Mouse (Mus musculus) limb, embryonic 14.5 days (tissue): ENCODE measurements at regions not wholly inside any gene's neighbourhood (a gene's known extent, or its start where the extent isn't known, plus 50 kb on each side); places are given as distances from the start of the nearest gene placed in this dataset.
A peak's percentile ranks its signal among the peaks of the same experiment; 100 is the strongest.

ENCODE experiments used
- ATAC-seq: fragments of 200-750 bp; cut with Nextera tagmentation; 2 replicates; pipeline ENCODE4 v1.8.0; 2017; ENCODE audit warnings: low read depth, moderate number of reproducible peaks, moderate TSS enrichment; ENCODE audit not compliant: low FRiP score
- DNase-seq: peaks from one replicate; pipeline ENCODE4 v3.0.0-alpha.2; 2015; ENCODE audit warnings: low spot score
- H3K27ac ChIP-seq: fragments of 300-500 bp; sonication (generic); replicated peaks from 2 replicates; pipeline ENCODE4 v1.5.1; 2014; ENCODE audit warnings: low read depth, mild to moderate bottlenecking, low read length, moderate library complexity, mixed read lengths
- H3K27me3 ChIP-seq: fragments of 300-500 bp; sonication (generic); 2 replicates; pipeline ENCODE4 v1.6.1; 2014; ENCODE audit warnings: low read length, mixed read lengths; ENCODE audit not compliant: control insufficient read depth, insufficient read depth
- H3K36me3 ChIP-seq: fragments of 300-500 bp; sonication (generic); 2 replicates; pipeline ENCODE4 v1.6.1; 2014; ENCODE audit warnings: mild to moderate bottlenecking, low read length, moderate library complexity, mixed read lengths; ENCODE audit not compliant: control insufficient read depth, insufficient read depth
- H3K4me1 ChIP-seq: fragments of 300-500 bp; sonication (generic); 2 replicates; pipeline ENCODE4 v1.6.1; 2014; ENCODE audit warnings: antibody characterized with exemption, low read length, mixed read lengths; ENCODE audit not compliant: control insufficient read depth, insufficient read depth
- H3K4me2 ChIP-seq: fragments of 300-500 bp; sonication (generic); replicated peaks from 2 replicates; pipeline ENCODE4 v1.6.1; 2014; ENCODE audit warnings: low read depth, mild to moderate bottlenecking, low read length, moderate library complexity; ENCODE audit not compliant: severe bottlenecking
- H3K4me3 ChIP-seq: fragments of 300-500 bp; sonication (generic); replicated peaks from 2 replicates; pipeline ENCODE4 v1.5.1; 2014; ENCODE audit warnings: low read length
- H3K9ac ChIP-seq: fragments of 300-500 bp; sonication (generic); 2 replicates; pipeline ENCODE4 v1.6.1; 2014; ENCODE audit warnings: mild to moderate bottlenecking, low read depth, low read length, moderate library complexity; ENCODE audit not compliant: severe bottlenecking
- H3K9me3 ChIP-seq: fragments of 300-500 bp; sonication (generic); 2 replicates; pipeline ENCODE4 v1.6.1; 2016; ENCODE audit warnings: low read length; ENCODE audit not compliant: control insufficient read depth
- POLR2A ChIP-seq: fragments of 200-500 bp; IDR thresholded peaks from 2 replicates; pipeline ENCODE4 v1.8.0; 2012; ENCODE audit warnings: inconsistent platforms, mild to moderate bottlenecking, moderate library complexity, borderline replicate concordance; ENCODE audit not compliant: insufficient read depth, insufficient read length; ENCODE audit errors: extremely low read depth
- WGBS: fragments of 180-500 bp; shearing (Covaris S2); extraction: QIAGEN DNeasy Blood & Tissue Kit; methylation state at CpG from one replicate; pipeline ENCODE4 v1.1.7; 2014; 5-methylcytosine and 5-hydroxymethylcytosine counted together

GRCm38 (mm10) chr12:112309781-112310180 lies 163.8 kb downstream of the Kif26a start:
- ATAC-seq (peak; percentile 65; the same call in 1 of the 2 replicates), DNase-seq (peak; percentile 60)
- H3K9me3 ChIP-seq = no peaks in the 10 kb centered on the region
- H3K27ac ChIP-seq = no peak overlapping the region
- 37% methylated on average over 10 of the region's 10 CpGs for WGBS
- no peak overlapping the region for H3K9ac ChIP-seq
- peaks cover 12% of the 10 kb centered on the region for H3K4me1 ChIP-seq
- H3K4me3 ChIP-seq = no peak overlapping the region
- H3K36me3 ChIP-seq = no peaks in the 10 kb centered on the region
- no peak overlapping the region for H3K4me2 ChIP-seq
- no peaks in the 10 kb centered on the region for H3K27me3 ChIP-seq
- TF ChIP-seq POLR2A = no peak

- peaks cover 12% of the 10 kb centered on the region for H3K4me1 ChIP-seq
- DNase-seq (no peak), ATAC-seq (no peak)
- no peak for TF ChIP-seq POLR2A
- no peaks in the 10 kb centered on the region for H3K27me3 ChIP-seq
- no peaks in the 10 kb centered on the region for H3K36me3 ChIP-seq
- H3K4me2 ChIP-seq = no peak overlapping the region
- whole genome bisulfite sequencing = 60% methylated on average over 10 of the region's 10 CpGs
- no peak overlapping the region for H3K9ac ChIP-seq
- no peak overlapping the region for H3K4me3 ChIP-seq
- 0 out of 2 replicates have a peak, but pooled peaks cover 3% of the 10 kb centered on the region for H3K9me3 ChIP-seq
- H3K27ac ChIP-seq = no peak overlapping the region
Observed at GRCm38 (mm10) chr12:112310661-112311060, 164.7 kb downstream of the Kif26a start.

- Histone ChIP-seq H3K9ac (no peak overlapping the region), H3K4me3 (no peak overlapping the region), H3K9me3 (0 out of 2 replicates have a peak, but pooled peaks cover 3% of the 10 kb centered on the region), H3K4me2 (no peak overlapping the region), H3K27me3 (no peaks in the 10 kb centered on the region), H3K36me3 (no peaks in the 10 kb centered on the region), H3K27ac (no peak overlapping the region), H3K4me1 (peaks cover 12% of the 10 kb centered on the region)
- DNase-seq (no peak), ATAC-seq (no peak)
- TF ChIP-seq POLR2A = no peak
- 83% methylated on average over 5 of the region's 5 CpGs for WGBS
Observed at GRCm38 (mm10) chr12:112314781-112315180, 168.8 kb downstream of the Kif26a start.

GRCm38 (mm10) chr12:112317191-112317590 lies 171.2 kb downstream of the Kif26a start:
- Histone ChIP-seq H3K36me3 (no peaks in the 10 kb centered on the region), H3K4me3 (no peak overlapping the region), H3K27me3 (no peaks in the 10 kb centered on the region), H3K9me3 (0 out of 2 replicates have a peak, but pooled peaks cover 3% of the 10 kb centered on the region), H3K4me2 (no peak overlapping the region), H3K9ac (no peak overlapping the region), H3K4me1 (no peaks in the 10 kb centered on the region), H3K27ac (no peak overlapping the region)
- DNase-seq (no peak), ATAC-seq (no peak)
- no peak for TF ChIP-seq POLR2A
- 83% methylated on average over 9 of the region's 9 CpGs for WGBS

- no peaks in the 10 kb centered on the region for H3K4me1 ChIP-seq
- WGBS = 80% methylated on average over 4 of the region's 5 CpGs
- no peaks in the 10 kb centered on the region for H3K27me3 ChIP-seq
- H3K36me3 ChIP-seq = no peaks in the 10 kb centered on the region
- H3K9ac ChIP-seq = no peak overlapping the region
- H3K4me3 ChIP-seq = no peak overlapping the region
- no peak for DNase-seq
- H3K27ac ChIP-seq = no peak overlapping the region
- 0 out of 2 replicates have a peak, but pooled peaks cover 3% of the 10 kb centered on the region for H3K9me3 ChIP-seq
- no peak overlapping the region for H3K4me2 ChIP-seq
- TF ChIP-seq POLR2A = no peak
- no peak for ATAC-seq
Observed at GRCm38 (mm10) chr12:112318461-112318860, 170.8 kb upstream of the A530016L24Rik start.

- Histone ChIP-seq H3K4me2 (no peak overlapping the region), H3K27me3 (no peaks in the 10 kb centered on the region), H3K4me3 (no peak overlapping the region), H3K9ac (no peak overlapping the region), H3K36me3 (no peaks in the 10 kb centered on the region), H3K27ac (no peak overlapping the region), H3K9me3 (no peaks in the 10 kb centered on the region), H3K4me1 (no peaks in the 10 kb centered on the region)
- no peak for TF ChIP-seq POLR2A
- no peak for ATAC-seq
- WGBS = 62% methylated on average over 2 of the region's 2 CpGs
- no peak for DNase-seq
Observed at GRCm38 (mm10) chr12:112322196-112322595, 167.1 kb upstream of the A530016L24Rik start.
